Mouse (Mus musculus) CH12.LX (cell line): ENCODE results near the gene Unc13a.

Experiments
- POLR2A ChIP-seq: IDR thresholded peaks from 2 replicates; pipeline ENCODE4 v1.6.1; 2011; ENCODE audit warnings: low read depth, mild to moderate bottlenecking, improper control_type of control experiment, low read length
- TCF12 ChIP-seq: IDR thresholded peaks from 2 replicates; pipeline ENCODE4 v1.6.1; 2014; ENCODE audit warnings: low read depth, mild to moderate bottlenecking, inconsistent platforms, low read length, improper control_type of control experiment

GRCm38 (mm10) chr8:71659751-71660150, 11.8 kb downstream of the Unc13a start:
- TF ChIP-seq TCF12 (no peak), POLR2A (no peak)
